Mouse (Mus musculus): ENCODE results near the gene Memo1. TPM values are rescaled to one million over a fixed set of nuclear protein-coding genes. Genes with fewer than 3 reads are reported as not detected.

Memo1 gene
- polyA plus RNA-seq, 1 experiment from 2014 or later, result 99.2 TPM

DNA sequence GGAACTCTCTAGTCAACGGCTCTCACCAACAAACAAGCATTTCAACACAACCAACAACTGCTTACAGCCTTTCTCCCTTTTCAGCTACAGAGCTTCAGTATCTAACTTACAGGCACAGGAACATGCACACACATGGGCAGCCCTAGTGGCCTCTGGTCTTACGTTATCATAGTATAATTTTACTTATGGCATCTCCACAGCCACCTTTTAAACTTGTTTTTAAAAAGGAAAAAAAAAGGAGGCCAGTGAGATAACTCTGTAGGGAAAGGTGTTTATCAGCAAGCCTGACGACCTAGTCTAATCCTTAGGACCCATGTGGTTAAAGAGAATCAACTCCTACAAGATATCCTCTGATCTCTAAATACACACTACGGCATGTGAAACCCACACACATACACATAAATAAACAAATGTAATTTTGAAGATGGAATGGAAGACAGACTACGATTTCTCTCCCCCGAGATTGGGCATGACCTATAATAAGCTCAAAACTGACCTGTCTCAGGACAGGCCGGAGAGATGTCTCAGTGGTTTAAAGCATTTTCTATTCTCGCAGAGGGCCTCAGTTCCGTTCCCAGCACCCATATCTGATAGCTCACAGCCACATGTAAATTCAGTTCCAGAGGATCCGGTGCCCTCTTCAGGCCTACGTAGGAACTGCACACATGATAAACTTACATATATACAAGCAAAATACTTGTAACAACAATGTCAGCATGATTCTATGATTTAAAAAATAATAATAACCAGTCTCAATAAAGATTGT is 27.7 kb downstream of the Memo1 start:
- peaks cover 10% of the 10 kb centered on the region for H3K4me1 ChIP-seq (ENCODE audit: insufficient read depth)
- no peaks in the 10 kb centered on the region for H3K9me3 ChIP-seq (ENCODE audit: low read depth, low read length)
- H3K27me3 ChIP-seq (ENCODE audit: insufficient read depth, low read length), result no peaks in the 10 kb centered on the region
- H3K4me2 ChIP-seq, result no peak overlapping the region
- TF ChIP-seq CTCF (IDR thresholded peaks at IDR 0.05; ENCODE audit: low read depth), result peak; percentile 40
- ATAC-seq (ENCODE audit: insufficient read depth) (no peak), DNase-seq (no peak)
- WGBS, result 81% methylated on average over 11 of the region's 11 CpGs
- H3K27ac ChIP-seq (ENCODE audit: low read depth), result no peak overlapping the region
- H3K9ac ChIP-seq, result no peak overlapping the region
- no peak overlapping the region for H3K4me3 ChIP-seq (ENCODE audit: low read depth, low read length)
- H3K36me3 ChIP-seq (ENCODE audit: insufficient read depth), result no peaks in the 10 kb centered on the region

DNA sequence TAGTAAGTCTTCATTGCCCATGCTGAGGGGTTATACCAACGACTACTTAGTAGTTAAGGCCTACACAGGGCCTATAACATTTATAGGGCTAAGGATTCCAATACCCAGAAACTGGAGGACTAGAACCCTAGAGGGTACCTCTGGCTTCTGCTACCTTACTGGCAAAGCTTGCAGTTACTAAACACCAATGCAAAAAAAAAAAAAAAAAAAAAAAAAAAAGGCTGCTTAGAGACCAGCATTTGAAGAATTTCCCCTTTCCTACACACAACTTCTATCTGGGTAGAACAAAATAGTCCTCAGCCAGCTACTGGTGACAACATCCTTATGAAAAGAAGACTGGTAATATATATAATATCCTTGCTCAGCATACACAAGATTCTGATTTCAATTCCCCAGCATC is 29.7 kb downstream of the Memo1 start:
- H3K27me3 ChIP-seq (ENCODE audit: insufficient read depth, low read length), result no peaks in the 10 kb centered on the region
- no peaks in the 10 kb centered on the region for H3K9me3 ChIP-seq (ENCODE audit: low read depth, low read length)
- no peaks in the 10 kb centered on the region for H3K36me3 ChIP-seq (ENCODE audit: insufficient read depth)
- ATAC-seq (ENCODE audit: insufficient read depth) (no peak), DNase-seq (no peak)
- H3K4me2 ChIP-seq, result no peak overlapping the region
- TF ChIP-seq CTCF (IDR thresholded peaks at IDR 0.05; ENCODE audit: low read depth), result no peak
- WGBS, result 52% methylated on average over 1 of the region's 1 CpGs
- no peak overlapping the region for H3K4me3 ChIP-seq (ENCODE audit: low read depth, low read length)
- no peak overlapping the region for H3K9ac ChIP-seq
- H3K4me1 ChIP-seq (ENCODE audit: insufficient read depth), result peaks cover 10% of the 10 kb centered on the region
- peak overlapping the region; percentile 58; the same call in 1 of the 2 replicates for H3K27ac ChIP-seq (ENCODE audit: low read depth)

DNA sequence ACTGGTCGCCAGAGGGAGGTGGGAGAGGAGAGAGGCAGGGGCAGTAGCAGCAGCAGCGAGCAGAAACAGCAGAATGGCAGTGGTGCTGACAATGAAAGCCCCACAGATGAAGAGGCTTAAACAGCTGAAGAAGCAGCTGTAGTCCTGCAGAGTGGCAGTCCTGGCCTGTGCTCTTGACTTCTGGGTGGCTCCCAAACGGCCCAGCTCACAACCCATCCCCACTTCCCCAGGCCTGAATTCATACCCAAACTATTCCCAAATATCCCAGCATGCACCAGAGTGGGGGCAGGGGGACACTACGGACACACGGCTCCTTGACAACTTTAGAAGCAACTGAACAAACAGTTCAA is 30.2 kb downstream of the Memo1 start:
- WGBS, result 18% methylated on average over 5 of the region's 5 CpGs
- H3K36me3 ChIP-seq (ENCODE audit: insufficient read depth), result no peaks in the 10 kb centered on the region
- H3K9me3 ChIP-seq (ENCODE audit: low read depth, low read length), result no peaks in the 10 kb centered on the region
- no peak overlapping the region for H3K9ac ChIP-seq
- H3K27me3 ChIP-seq (ENCODE audit: insufficient read depth, low read length), result no peaks in the 10 kb centered on the region
- peaks cover 10% of the 10 kb centered on the region for H3K4me1 ChIP-seq (ENCODE audit: insufficient read depth)
- H3K27ac ChIP-seq (ENCODE audit: low read depth), result peak overlapping the region; percentile 58; the same call in 1 of the 2 replicates
- no peak overlapping the region for H3K4me3 ChIP-seq (ENCODE audit: low read depth, low read length)
- TF ChIP-seq CTCF (IDR thresholded peaks at IDR 0.05; ENCODE audit: low read depth), result peak; percentile 14; the same call in 1 of the 2 replicates
- no peak for DNase-seq
- ATAC-seq (ENCODE audit: insufficient read depth), result peak; percentile 69; the same call in 1 of the 2 replicates
- H3K4me2 ChIP-seq, result no peak overlapping the region

DNA sequence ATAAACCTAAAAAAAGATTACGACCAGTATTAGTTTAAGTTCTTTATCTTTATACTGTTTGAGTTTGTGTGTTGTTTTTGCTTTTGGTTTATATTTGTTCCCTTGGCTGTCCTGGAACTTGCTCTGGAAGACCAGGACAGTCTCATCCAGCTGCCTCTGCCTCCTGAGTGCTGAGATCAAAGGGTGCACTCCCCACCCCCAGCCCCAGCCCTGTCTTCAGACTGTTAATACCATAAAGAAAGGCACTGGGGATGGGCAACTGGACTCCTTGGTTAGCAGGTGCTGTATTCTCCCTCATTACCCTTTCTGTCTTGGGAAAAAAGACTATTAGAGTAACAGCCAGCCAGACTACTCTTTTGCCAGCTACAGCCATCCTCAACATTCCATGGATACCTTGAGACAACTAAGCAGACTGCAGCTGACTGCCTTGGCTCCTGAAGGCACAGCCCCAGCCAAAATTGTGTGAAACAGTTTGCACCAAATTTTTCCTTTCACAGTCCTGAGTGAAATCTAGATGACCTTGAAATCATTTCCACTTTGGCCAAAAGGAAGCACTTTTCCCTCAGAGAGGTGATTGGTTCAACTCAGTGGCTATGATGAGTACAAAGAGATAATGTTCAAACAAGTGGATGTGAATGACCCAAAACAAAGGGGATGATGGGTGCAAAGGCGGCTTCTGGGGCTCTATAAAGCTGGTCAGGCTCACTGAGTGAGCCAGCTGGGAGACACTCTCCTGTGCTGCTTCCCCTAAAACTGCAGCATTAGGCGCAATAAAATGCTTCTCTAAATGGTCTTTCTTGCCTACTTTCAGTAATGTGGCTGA is 30.8 kb downstream of the Memo1 start:
- Histone ChIP-seq H3K27ac (ENCODE audit: low read depth) (no peak overlapping the region), H3K4me3 (ENCODE audit: low read depth, low read length) (no peak overlapping the region), H3K4me2 (no peak overlapping the region), H3K9me3 (ENCODE audit: low read depth, low read length) (no peaks in the 10 kb centered on the region), H3K27me3 (ENCODE audit: insufficient read depth, low read length) (no peaks in the 10 kb centered on the region), H3K9ac (no peak overlapping the region), H3K36me3 (ENCODE audit: insufficient read depth) (no peaks in the 10 kb centered on the region), H3K4me1 (ENCODE audit: insufficient read depth) (peaks cover 10% of the 10 kb centered on the region)
- ATAC-seq (ENCODE audit: insufficient read depth) (no peak), DNase-seq (no peak)
- WGBS, result 55% methylated on average over 3 of the region's 3 CpGs
- TF ChIP-seq CTCF (IDR thresholded peaks at IDR 0.05; ENCODE audit: low read depth), result no peak

DNA sequence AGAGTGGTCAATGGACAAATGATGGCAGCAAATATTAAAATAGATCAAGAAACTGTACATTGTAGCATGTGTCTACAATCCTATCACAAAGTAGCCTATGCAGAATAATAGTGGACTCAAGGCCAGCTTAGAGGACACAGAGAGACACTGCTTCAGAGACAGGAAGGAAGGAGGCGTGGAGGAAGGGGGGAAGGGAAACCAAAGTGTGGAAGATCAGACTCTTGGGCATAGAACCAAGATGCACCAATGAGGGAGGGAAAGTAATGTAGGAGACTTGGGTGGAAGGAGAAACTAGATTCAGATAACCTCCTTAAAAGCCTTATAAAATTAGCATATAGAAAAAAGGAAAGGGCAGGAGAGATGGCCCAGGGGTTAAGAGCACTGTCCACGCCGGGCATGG is 32.9 kb downstream of the Memo1 start:
- Histone ChIP-seq H3K9ac (no peak overlapping the region), H3K36me3 (ENCODE audit: insufficient read depth) (peaks cover 9% of the 10 kb centered on the region), H3K27ac (ENCODE audit: low read depth) (no peak overlapping the region), H3K9me3 (ENCODE audit: low read depth, low read length) (no peaks in the 10 kb centered on the region), H3K4me1 (ENCODE audit: insufficient read depth) (peaks cover 10% of the 10 kb centered on the region), H3K4me3 (ENCODE audit: low read depth, low read length) (no peak overlapping the region), H3K4me2 (no peak overlapping the region), H3K27me3 (ENCODE audit: insufficient read depth, low read length) (no peaks in the 10 kb centered on the region)
- TF ChIP-seq CTCF (IDR thresholded peaks at IDR 0.05; ENCODE audit: low read depth), result no peak
- DNase-seq, result no peak
- 85% methylated on average over 3 of the region's 3 CpGs for WGBS
- ATAC-seq (ENCODE audit: insufficient read depth), result no peak

DNA sequence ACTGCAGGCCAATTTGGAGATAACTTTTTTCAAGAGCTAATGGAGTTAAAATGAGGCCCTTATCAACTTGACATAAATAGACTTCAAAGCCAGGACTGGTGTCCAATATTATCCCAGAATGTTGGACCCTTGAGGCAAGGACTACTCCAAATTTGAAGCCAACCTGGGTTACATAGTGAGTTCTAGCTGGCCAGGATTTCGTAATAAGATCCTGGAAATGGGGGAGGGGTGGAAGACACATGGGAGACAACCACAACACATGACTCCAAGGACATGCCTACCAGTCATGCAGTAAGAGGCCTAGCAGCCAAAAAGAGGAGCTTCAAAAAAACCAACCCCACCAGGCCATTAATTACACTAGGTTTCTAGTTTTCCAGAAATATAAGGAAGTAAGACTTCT is 50.0 kb downstream of the Memo1 start:
- Histone ChIP-seq H3K9ac (no peak overlapping the region), H3K4me2 (no peak overlapping the region), H3K4me1 (ENCODE audit: insufficient read depth) (no peaks in the 10 kb centered on the region), H3K9me3 (ENCODE audit: low read depth, low read length) (no peaks in the 10 kb centered on the region), H3K36me3 (ENCODE audit: insufficient read depth) (0 out of 2 replicates have a peak, but pooled peaks cover 11% of the 10 kb centered on the region), H3K27ac (ENCODE audit: low read depth) (no peak overlapping the region), H3K4me3 (ENCODE audit: low read depth, low read length) (no peak overlapping the region), H3K27me3 (ENCODE audit: insufficient read depth, low read length) (no peaks in the 10 kb centered on the region)
- no peak for ATAC-seq (ENCODE audit: insufficient read depth)
- TF ChIP-seq CTCF (IDR thresholded peaks at IDR 0.05; ENCODE audit: low read depth), result no peak
- WGBS, result 60% methylated on average over 1 of the region's 1 CpGs
- peak; percentile 11 for DNase-seq

DNA sequence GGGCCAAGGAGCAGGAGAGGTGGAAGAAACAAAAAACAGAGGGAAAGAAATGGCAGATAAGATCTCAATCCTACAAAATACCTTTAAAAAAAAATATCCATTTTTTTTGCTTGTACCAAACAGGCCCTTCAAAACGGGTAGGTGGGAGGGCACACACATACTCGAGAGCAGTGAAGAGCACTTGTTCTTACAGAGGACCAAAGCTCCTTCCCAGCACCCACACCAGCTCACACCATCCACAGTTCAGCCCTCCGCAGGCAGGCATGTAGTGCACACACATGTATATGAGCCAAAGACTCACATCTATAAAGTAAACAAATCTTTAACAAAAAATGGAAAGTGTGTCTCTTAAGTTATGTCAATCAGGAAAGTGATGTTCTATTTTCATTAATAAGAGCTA is 52.5 kb downstream of the Memo1 start:
- H3K4me1 ChIP-seq (ENCODE audit: insufficient read depth), result no peaks in the 10 kb centered on the region
- WGBS, result 61% methylated on average over 3 of the region's 3 CpGs
- no peaks in the 10 kb centered on the region for H3K27me3 ChIP-seq (ENCODE audit: insufficient read depth, low read length)
- no peak overlapping the region for H3K4me3 ChIP-seq (ENCODE audit: low read depth, low read length)
- no peak overlapping the region for H3K9ac ChIP-seq
- ATAC-seq (ENCODE audit: insufficient read depth), result no peak
- no peak for DNase-seq
- H3K27ac ChIP-seq (ENCODE audit: low read depth), result no peak overlapping the region
- H3K9me3 ChIP-seq (ENCODE audit: low read depth, low read length), result no peaks in the 10 kb centered on the region
- H3K36me3 ChIP-seq (ENCODE audit: insufficient read depth), result 0 out of 2 replicates have a peak, but pooled peaks cover 9% of the 10 kb centered on the region
- H3K4me2 ChIP-seq, result no peak overlapping the region
- no peak for TF ChIP-seq CTCF (IDR thresholded peaks at IDR 0.05; ENCODE audit: low read depth)

Data from lung, embryonic 14.5 days (tissue).